Mouse (Mus musculus): ENCODE measurements around the gene Igsf21. TPM values are rescaled to one million over a fixed set of nuclear protein-coding genes. Genes with fewer than 3 reads are reported as not detected.

Gene Igsf21
- 0.11 and 0.39 TPM in 2 replicates for polyA plus RNA-seq (2014; fragmentation: Nextera tagmentation; extraction: Ambion mirVana)

DNA sequence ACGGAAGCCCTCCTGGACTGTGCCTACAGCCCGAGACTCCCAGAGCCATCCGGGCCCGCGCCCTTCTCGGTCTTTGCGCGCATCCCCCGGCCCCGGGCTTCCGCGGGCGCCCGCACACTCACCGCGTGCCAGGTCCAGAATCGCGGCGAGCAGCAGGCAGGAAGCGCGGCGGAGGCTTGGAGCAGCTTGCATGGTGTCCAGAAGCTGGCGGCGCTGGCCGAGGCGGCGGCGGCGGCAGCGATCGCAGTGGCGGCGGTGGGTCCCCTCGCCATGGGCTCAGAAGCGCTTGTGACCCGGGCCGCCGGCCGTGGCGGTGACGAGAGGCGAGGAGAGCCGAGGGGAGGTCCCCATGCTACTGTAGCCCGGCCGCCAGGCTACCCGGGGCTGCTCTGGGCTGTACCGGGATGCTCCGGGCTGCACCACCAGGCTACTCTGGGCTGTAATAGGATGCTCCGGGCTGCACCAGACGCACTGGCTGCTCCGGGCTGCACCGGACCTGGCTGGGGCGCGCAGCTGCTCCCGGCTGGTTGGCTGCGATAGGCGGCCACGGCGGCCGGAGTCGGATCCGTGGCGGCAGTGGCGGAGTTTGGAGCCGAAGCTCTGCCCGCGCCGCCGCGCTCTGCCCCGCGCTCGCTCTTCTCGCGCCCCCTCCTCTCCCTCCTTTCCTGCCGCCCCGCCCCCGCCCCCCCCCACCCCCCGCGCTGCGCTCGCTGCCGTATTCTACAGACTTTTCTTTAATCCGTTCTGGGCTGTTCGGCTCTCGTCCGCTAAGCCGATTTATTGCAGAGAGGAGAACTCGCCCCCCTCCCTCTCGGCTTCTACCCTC is at the start of gene Igsf21:
Igsf21 (minus strand) TSS at position 605 of the 826 bp plus-strand sequence.
- Histone ChIP-seq H3K36me3 (ENCODE audit: control insufficient read depth, insufficient read depth, low read length) (no peaks in the 10 kb centered on the region), H3K27me3 (ENCODE audit: control insufficient read depth, insufficient read depth, low read length) (peaks cover 93% of the 10 kb centered on the region), H3K4me1 (ENCODE audit: control insufficient read depth, insufficient read depth, low read length) (peaks cover 5% of the 10 kb centered on the region), H3K9me3 (replicated peaks; ENCODE audit: control insufficient read depth, low read length) (no peaks in the 10 kb centered on the region), H3K4me3 (ENCODE audit: low read depth, low read length) (peak within 1 kb of the TSS; percentile 31), H3K4me2 (peak within 1 kb of the TSS; percentile 64), H3K27ac (ENCODE audit: low read depth, low read length) (no peak within 1 kb of the TSS), H3K9ac (ENCODE audit: low read depth, low read length) (no peak within 1 kb of the TSS)
- WGBS (ENCODE audit: insufficient replicate concordance), result 1% methylated on average over 67 of the region's 90 CpGs
- no peak for ATAC-seq (replicated peaks; ENCODE audit: insufficient number of reproducible peaks, low FRiP score, low TSS enrichment)

DNA sequence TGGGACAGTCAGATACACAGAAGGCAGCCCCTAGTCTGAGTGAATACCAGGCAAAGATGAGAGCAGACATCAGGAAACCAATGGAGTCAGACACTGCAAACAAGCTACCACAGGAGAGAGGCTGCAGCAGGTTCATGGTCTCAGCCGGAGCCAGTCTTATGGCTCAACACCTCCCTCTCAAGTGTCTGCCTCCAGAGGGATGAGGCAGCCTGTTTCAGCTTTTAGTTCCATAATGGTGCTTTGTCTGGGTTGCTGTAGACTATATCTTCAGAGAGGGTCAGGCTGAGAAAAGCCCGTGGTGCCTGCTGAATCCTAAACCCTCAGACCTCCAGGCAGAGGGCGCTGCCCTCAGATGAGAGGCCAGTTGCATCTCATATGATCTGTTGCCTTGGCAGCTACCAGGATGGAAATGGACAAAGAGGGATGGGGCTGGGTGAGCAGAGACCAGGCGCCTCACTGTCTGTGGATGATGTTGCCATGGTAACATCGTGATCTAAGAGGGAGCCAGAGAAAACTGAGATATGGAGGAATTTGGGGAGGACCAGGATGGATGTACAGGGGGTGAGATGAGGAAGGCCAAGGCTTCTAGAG is 39.2 kb upstream of the Igsf21 start:
- H3K27ac ChIP-seq (ENCODE audit: low read depth, low read length), result no peak overlapping the region
- H3K4me2 ChIP-seq, result no peak overlapping the region
- no peaks in the 10 kb centered on the region for H3K36me3 ChIP-seq (ENCODE audit: control insufficient read depth, insufficient read depth, low read length)
- 71% methylated on average over 5 of the region's 5 CpGs for whole genome bisulfite sequencing (ENCODE audit: insufficient replicate concordance)
- no peak overlapping the region for H3K4me3 ChIP-seq (ENCODE audit: low read depth, low read length)
- no peak for ATAC-seq (replicated peaks; ENCODE audit: insufficient number of reproducible peaks, low FRiP score, low TSS enrichment)
- H3K9ac ChIP-seq (ENCODE audit: low read depth, low read length), result no peak overlapping the region
- no peaks in the 10 kb centered on the region for H3K27me3 ChIP-seq (ENCODE audit: control insufficient read depth, insufficient read depth, low read length)
- no peaks in the 10 kb centered on the region for H3K9me3 ChIP-seq (replicated peaks; ENCODE audit: control insufficient read depth, low read length)
- no peaks in the 10 kb centered on the region for H3K4me1 ChIP-seq (ENCODE audit: control insufficient read depth, insufficient read depth, low read length)

DNA sequence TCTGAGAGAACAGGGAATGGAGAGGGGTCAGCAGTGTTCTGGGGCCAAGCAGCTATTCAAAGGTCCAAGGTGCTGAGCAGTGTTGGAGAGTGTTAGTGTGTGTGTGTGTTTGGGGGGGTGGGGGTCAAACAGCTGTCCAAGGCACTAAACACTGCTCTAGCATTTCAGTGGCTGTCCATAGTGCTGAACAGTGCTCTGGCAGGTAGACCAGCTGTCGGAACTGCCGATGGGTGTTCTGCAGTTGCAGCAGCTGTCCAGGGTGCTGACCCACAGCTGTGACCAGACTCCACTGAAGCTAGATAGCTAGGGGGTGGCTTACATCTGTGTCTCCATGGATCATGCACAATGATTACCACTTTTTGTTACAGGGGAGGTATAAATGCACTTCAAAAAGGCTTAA is 36.8 kb upstream of the Igsf21 start:
- no peak for ATAC-seq (replicated peaks; ENCODE audit: insufficient number of reproducible peaks, low FRiP score, low TSS enrichment)
- no peaks in the 10 kb centered on the region for H3K9me3 ChIP-seq (replicated peaks; ENCODE audit: control insufficient read depth, low read length)

DNA sequence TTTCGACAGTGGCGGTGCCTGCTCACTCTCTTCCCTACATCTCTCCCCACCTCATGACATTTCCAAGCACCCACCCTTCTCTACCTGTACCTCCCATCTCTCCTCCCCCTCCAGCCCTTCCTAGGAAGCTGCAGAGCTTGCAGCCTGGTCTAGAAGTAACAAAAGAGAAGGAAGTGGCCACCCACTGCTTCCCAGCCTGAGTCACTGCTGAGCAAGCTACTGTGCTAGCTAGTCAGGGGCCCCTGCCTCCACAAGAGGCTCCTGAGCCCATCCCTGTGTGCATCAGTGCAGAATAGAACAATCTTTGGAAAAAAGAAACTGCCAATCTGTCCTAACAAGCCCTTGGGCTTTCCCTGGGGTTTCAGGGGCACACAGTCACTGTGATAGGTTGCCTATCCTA is 31.7 kb upstream of the Igsf21 start:
- Histone ChIP-seq H3K4me2 (no peak overlapping the region), H3K27me3 (ENCODE audit: control insufficient read depth, insufficient read depth, low read length) (no peaks in the 10 kb centered on the region), H3K27ac (ENCODE audit: low read depth, low read length) (no peak overlapping the region), H3K4me3 (ENCODE audit: low read depth, low read length) (no peak overlapping the region), H3K9ac (ENCODE audit: low read depth, low read length) (no peak overlapping the region), H3K9me3 (replicated peaks; ENCODE audit: control insufficient read depth, low read length) (no peaks in the 10 kb centered on the region), H3K36me3 (ENCODE audit: control insufficient read depth, insufficient read depth, low read length) (no peaks in the 10 kb centered on the region), H3K4me1 (ENCODE audit: control insufficient read depth, insufficient read depth, low read length) (no peaks in the 10 kb centered on the region)
- 89% methylated on average over 2 of the region's 2 CpGs for WGBS (ENCODE audit: insufficient replicate concordance)
- no peak for ATAC-seq (replicated peaks; ENCODE audit: insufficient number of reproducible peaks, low FRiP score, low TSS enrichment)

More for the DNA sequence above, 36.8 kb upstream of the Igsf21 start:
- no peaks in the 10 kb centered on the region for H3K4me1 ChIP-seq (ENCODE audit: control insufficient read depth, insufficient read depth, low read length)
- no peaks in the 10 kb centered on the region for H3K36me3 ChIP-seq (ENCODE audit: control insufficient read depth, insufficient read depth, low read length)
- no peak overlapping the region for H3K4me3 ChIP-seq (ENCODE audit: low read depth, low read length)
- 5% methylated on average over 2 of the region's 2 CpGs for WGBS (ENCODE audit: insufficient replicate concordance)
- no peak overlapping the region for H3K27ac ChIP-seq (ENCODE audit: low read depth, low read length)
- no peak overlapping the region for H3K9ac ChIP-seq (ENCODE audit: low read depth, low read length)
- H3K27me3 ChIP-seq (ENCODE audit: control insufficient read depth, insufficient read depth, low read length), result no peaks in the 10 kb centered on the region
- no peak overlapping the region for H3K4me2 ChIP-seq

DNA sequence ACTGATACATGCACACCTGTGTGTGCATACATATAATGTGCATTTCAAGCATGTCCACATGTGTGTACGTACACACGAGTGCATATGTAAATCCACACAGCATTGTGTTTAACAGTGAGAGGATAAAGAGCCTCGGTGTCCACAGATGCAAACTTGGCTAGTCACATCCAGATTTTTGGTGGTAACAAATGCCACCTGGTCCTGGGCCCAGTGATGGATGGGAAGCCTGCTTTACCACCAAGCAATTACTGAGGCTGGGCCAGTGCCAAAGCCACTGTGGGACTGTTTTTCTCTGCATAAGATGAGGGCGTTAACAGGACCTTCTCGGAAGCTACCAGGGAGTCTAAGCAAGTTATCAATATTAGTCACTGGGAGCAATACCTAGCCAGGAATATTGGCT is 25.3 kb upstream of the Igsf21 start:
- ATAC-seq (replicated peaks; ENCODE audit: insufficient number of reproducible peaks, low FRiP score, low TSS enrichment), result no peak
- Histone ChIP-seq H3K9me3 (replicated peaks; ENCODE audit: control insufficient read depth, low read length) (no peaks in the 10 kb centered on the region), H3K9ac (ENCODE audit: low read depth, low read length) (no peak overlapping the region), H3K27me3 (ENCODE audit: control insufficient read depth, insufficient read depth, low read length) (no peaks in the 10 kb centered on the region), H3K4me1 (ENCODE audit: control insufficient read depth, insufficient read depth, low read length) (no peaks in the 10 kb centered on the region), H3K27ac (ENCODE audit: low read depth, low read length) (no peak overlapping the region), H3K36me3 (ENCODE audit: control insufficient read depth, insufficient read depth, low read length) (no peaks in the 10 kb centered on the region), H3K4me3 (ENCODE audit: low read depth, low read length) (no peak overlapping the region), H3K4me2 (no peak overlapping the region)
- WGBS (ENCODE audit: insufficient replicate concordance), result 83% methylated on average over 5 of the region's 5 CpGs

DNA sequence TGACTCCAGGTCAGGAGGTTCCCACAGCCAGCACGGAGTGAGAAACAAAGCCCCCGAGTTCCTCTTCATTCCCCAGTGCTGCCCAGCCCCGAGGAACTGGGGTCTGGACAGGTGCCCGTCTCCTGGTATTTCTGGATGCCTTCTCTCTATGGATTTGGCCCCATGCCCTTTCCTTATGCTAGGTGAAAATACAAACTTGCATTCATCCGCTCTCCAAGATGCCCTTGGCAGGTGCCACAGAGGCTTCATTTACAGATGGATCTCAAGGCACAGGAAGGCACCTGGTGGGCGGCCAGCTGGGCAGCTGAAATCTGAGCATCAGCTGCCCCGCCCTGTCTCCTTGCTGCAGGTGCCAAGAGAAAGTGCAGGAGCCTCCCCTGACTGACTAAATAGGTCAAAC is 23.9 kb upstream of the Igsf21 start:
- Histone ChIP-seq H3K27ac (ENCODE audit: low read depth, low read length) (no peak overlapping the region), H3K27me3 (ENCODE audit: control insufficient read depth, insufficient read depth, low read length) (no peaks in the 10 kb centered on the region)
- 64% methylated on average over 7 of the region's 7 CpGs for WGBS (ENCODE audit: insufficient replicate concordance)

DNA sequence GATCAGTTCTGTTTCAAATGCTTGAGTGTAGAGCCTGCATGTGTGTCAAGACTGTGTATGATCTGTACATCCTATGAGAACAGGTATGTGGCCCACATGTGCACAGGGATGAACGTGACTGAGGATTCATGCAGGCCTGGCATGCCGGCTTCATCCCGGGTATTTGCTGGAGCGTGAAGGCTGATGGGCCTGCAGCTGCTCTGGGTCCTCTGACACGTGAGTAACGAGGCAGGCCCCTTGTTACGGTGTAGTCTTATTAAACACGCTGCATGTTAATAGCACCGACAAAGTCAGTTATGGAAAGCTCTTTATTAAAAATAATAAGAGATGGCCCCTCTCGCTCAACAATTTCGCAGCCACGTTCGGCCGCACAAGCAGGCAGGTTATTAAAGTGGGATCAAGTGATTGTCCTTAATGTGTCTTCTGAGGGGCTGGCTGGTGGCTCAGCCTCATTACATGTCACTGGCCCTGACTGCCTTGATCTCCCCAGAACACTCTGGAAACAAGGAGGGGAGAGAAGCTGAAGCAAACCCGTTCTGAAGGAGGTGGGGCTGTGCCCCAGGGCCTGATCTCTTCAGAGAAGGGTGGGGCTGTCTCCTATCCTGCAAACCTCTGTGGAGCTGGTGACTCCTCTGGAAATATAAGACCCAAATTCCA is 22.7 kb upstream of the Igsf21 start:
- 83% methylated on average over 15 of the region's 15 CpGs for WGBS (ENCODE audit: insufficient replicate concordance)
- H3K4me1 ChIP-seq (ENCODE audit: control insufficient read depth, insufficient read depth, low read length), result no peaks in the 10 kb centered on the region
- no peak overlapping the region for H3K27ac ChIP-seq (ENCODE audit: low read depth, low read length)
- H3K4me2 ChIP-seq, result no peak overlapping the region
- no peaks in the 10 kb centered on the region for H3K9me3 ChIP-seq (replicated peaks; ENCODE audit: control insufficient read depth, low read length)
- ATAC-seq (replicated peaks; ENCODE audit: insufficient number of reproducible peaks, low FRiP score, low TSS enrichment), result no peak
- no peaks in the 10 kb centered on the region for H3K36me3 ChIP-seq (ENCODE audit: control insufficient read depth, insufficient read depth, low read length)
- no peak overlapping the region for H3K9ac ChIP-seq (ENCODE audit: low read depth, low read length)
- no peak overlapping the region for H3K4me3 ChIP-seq (ENCODE audit: low read depth, low read length)
- H3K27me3 ChIP-seq (ENCODE audit: control insufficient read depth, insufficient read depth, low read length), result no peaks in the 10 kb centered on the region

More for the DNA sequence above, 23.9 kb upstream of the Igsf21 start:
- no peak overlapping the region for H3K9ac ChIP-seq (ENCODE audit: low read depth, low read length)
- no peaks in the 10 kb centered on the region for H3K9me3 ChIP-seq (replicated peaks; ENCODE audit: control insufficient read depth, low read length)
- no peak for ATAC-seq (replicated peaks; ENCODE audit: insufficient number of reproducible peaks, low FRiP score, low TSS enrichment)
- H3K4me3 ChIP-seq (ENCODE audit: low read depth, low read length), result no peak overlapping the region
- no peak overlapping the region for H3K4me2 ChIP-seq
- no peaks in the 10 kb centered on the region for H3K36me3 ChIP-seq (ENCODE audit: control insufficient read depth, insufficient read depth, low read length)
- no peaks in the 10 kb centered on the region for H3K4me1 ChIP-seq (ENCODE audit: control insufficient read depth, insufficient read depth, low read length)

DNA sequence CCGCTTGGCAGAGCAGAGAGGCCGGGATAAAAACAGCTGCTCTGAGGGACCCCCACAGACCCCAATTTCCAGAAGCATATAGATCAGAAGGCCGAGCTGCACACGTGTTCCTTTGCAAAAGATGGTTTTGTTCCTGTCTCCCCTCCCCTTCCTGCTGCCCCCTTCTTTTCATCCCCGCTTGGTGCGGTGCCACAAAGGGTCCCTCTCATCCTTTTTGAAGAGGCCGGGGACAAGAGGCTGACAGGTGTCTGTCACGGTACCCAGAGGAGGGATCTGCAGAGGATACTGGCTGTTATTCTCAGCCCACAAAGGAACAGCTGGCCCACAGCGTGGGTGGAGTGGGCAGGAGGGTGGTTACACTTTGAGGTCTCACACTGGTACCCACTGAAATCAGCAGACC is 21.3 kb upstream of the Igsf21 start:
- no peak overlapping the region for H3K27ac ChIP-seq (ENCODE audit: low read depth, low read length)
- no peak overlapping the region for H3K9ac ChIP-seq (ENCODE audit: low read depth, low read length)
- no peaks in the 10 kb centered on the region for H3K36me3 ChIP-seq (ENCODE audit: control insufficient read depth, insufficient read depth, low read length)
- H3K4me1 ChIP-seq (ENCODE audit: control insufficient read depth, insufficient read depth, low read length), result no peaks in the 10 kb centered on the region
- no peaks in the 10 kb centered on the region for H3K9me3 ChIP-seq (replicated peaks; ENCODE audit: control insufficient read depth, low read length)
- no peak for ATAC-seq (replicated peaks; ENCODE audit: insufficient number of reproducible peaks, low FRiP score, low TSS enrichment)
- H3K27me3 ChIP-seq (ENCODE audit: control insufficient read depth, insufficient read depth, low read length), result no peaks in the 10 kb centered on the region
- WGBS (ENCODE audit: insufficient replicate concordance), result 77% methylated on average over 9 of the region's 9 CpGs
- H3K4me3 ChIP-seq (ENCODE audit: low read depth, low read length), result no peak overlapping the region
- H3K4me2 ChIP-seq, result no peak overlapping the region
